Mouse (Mus musculus) CD4-positive naive resting alpha-beta T cell, adult 57 days (primary cell): ENCODE results near the gene Gm8246. TPM values are rescaled to one million over a fixed set of nuclear protein-coding genes. Genes with fewer than 3 reads are reported as not detected.

Experiments used
- total RNA-seq: library from RNA; stranded (reverse); gene quantifications from one replicate; pipeline ENCODE4 v1.2.4, GENCODE M21; 2023

Gene Gm8246
- not detected for total RNA-seq

DNA sequence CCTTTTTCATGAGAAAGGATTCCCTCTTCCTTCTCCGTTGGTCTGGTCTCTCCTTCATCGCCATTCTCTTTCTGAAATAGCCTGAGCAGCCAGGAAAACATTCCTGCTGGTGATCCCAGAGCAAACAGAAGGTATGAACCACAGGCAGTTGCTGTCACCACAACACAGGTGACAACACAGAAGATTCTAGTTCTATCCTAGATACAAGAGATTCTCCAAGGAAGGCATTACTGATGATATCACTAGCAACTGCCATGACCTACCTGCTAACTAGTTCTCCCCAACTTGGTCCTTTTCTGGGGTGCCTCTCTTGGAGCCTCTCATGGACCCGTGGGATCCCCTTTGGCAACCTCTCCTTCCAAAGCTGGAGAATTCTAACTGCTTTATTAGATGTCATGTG, at the start of gene Gm8246:
Gene Gm8246, minus strand, starts transcription at position 101 of the 400 bp plus-strand sequence.

GRCm38 (mm10) chr14:5501374-5501773, 23.7 kb upstream of the Gm8246 start, which contains the start of gene Gm3488:
Gm3488 (plus strand) TSS chr14:5501674.

GRCm38 (mm10) chr14:5483907-5484306, 6.3 kb upstream of the Gm8246 start, which contains the start of gene Gm3187:
Gm3187 (plus strand) TSS chr14:5484207.

DNA sequence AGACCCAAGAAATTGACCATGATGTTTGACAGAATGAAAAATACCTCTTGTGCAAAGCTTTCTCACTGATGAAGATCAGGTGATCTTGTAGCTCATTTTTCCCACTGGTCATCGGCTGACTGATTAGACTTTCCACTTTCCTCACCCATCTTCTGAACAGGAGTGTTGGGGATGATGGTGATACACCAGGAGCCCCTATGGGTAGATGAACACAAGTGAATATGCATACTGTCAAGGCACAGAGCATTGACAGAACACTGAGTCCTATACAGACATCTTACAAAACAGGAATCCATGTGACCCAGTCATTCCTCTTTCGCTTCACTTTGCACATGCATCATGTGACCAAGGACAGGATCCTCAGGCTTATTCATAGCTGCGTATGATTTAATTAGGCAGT, 22.3 kb downstream of the Gm8246 start, which contains the start of gene Gm3194:
Gene Gm3194, minus strand, starts transcription at position 101 of the 400 bp plus-strand sequence.

Other genes starting within 250 kb of the Gm8246 start
- not detected for gene Gm3526, start 217.2 kb downstream of the Gm8246 start, total RNA-seq
- gene Gm3542, start 142.9 kb downstream of the Gm8246 start, total RNA-seq: not detected
- gene Gm3500, start 88.8 kb downstream of the Gm8246 start, total RNA-seq: not detected
- not detected for gene Gm3194, start 22.4 kb downstream of the Gm8246 start, total RNA-seq
- gene Gm3187, start 6.4 kb upstream of the Gm8246 start, total RNA-seq: not detected
- gene Gm3488, start 23.8 kb upstream of the Gm8246 start, total RNA-seq: not detected
- gene Gm3532, start 60.7 kb upstream of the Gm8246 start, total RNA-seq: not detected
- gene Gm8265, start 155.2 kb upstream of the Gm8246 start, total RNA-seq: not detected
- gene Gm9603, start 209.6 kb upstream of the Gm8246 start, total RNA-seq: not detected